Comparison of ENCODE assay signal across 16 mouse cellular contexts in genomic region chr14:20177494-20178123, GRCm38 (mm10). TPM values are rescaled to one million over a fixed set of nuclear protein-coding genes. Genes with fewer than 3 reads are reported as not detected.
A peak's percentile ranks its signal among the peaks of the same experiment; 100 is the strongest.
DNase-seq lines count a peak whose midpoint lies in the region; ATAC-seq and TF ChIP-seq lines count a peak whose summit lies in the region.
"Had no signal": no experiment of that assay in that cellular context is flagged by ENCODE, and none has a peak within 500 bp of the region (broad histone marks: within the 10 kb centered on the region; RNA-seq: fewer than 3 reads in every experiment).

No protein-coding gene starts in this region.

- H3K27me3 ChIP-seq in forebrain, embryonic 12.5 days, result no peaks in the 10 kb centered on the region
- no peaks in the 10 kb centered on the region; the same call in 1 of the 2 replicates for H3K27me3 ChIP-seq in forebrain, embryonic 10.5 days (ENCODE audit: poor library complexity, severe bottlenecking)
- H3K27me3 ChIP-seq in midbrain, embryonic 11.5 days (ENCODE audit: control insufficient read depth, insufficient read depth, low read length), result no peaks in the 10 kb centered on the region; the same call in 1 of the 2 replicates
- H3K27me3 ChIP-seq in midbrain, embryonic 14.5 days (ENCODE audit: control insufficient read depth, insufficient read depth, low read length), result no peaks in the 10 kb centered on the region; the same call in 1 of the 2 replicates
- H3K27me3 ChIP-seq in hindbrain, embryonic 16.5 days (replicated peaks; ENCODE audit: control insufficient read depth, insufficient read depth, low read length), result peaks cover 2% of the 10 kb centered on the region; the same call in 1 of the 2 replicates
- H3K27me3 ChIP-seq: stomach, embryonic 15.5 days had no signal

- no peak for DNase-seq in forebrain, embryonic 10.5 days (ENCODE audit: extremely low spot score, low spot score)
- peak; percentile 69 for DNase-seq in midbrain, embryonic 11.5 days (ENCODE audit: low spot score, missing footprints)
- no peak for DNase-seq in midbrain, embryonic 14.5 days
- peak; percentile 52 for DNase-seq in lung, adult 2 months
- DNase-seq in thymus, postnatal 36 days, result no peak
- no peak for DNase-seq in cerebellum, postnatal 4 days (ENCODE audit: low spot score in 2 of 2)
- DNase-seq: adrenal gland, postnatal 14 days; cerebellum, adult 2 months; heart, adult 2 months; layer of hippocampus, adult 9-11 months; right cerebral cortex, postnatal 25 days had no signal

- 69% methylated on average over 9 of the region's 9 CpGs for WGBS in forebrain, embryonic 12.5 days
- WGBS in forebrain, embryonic 10.5 days, result 76% methylated on average over 9 of the region's 9 CpGs
- 76% methylated on average over 9 of the region's 9 CpGs for WGBS in midbrain, embryonic 11.5 days
- 82% methylated on average over 9 of the region's 9 CpGs for WGBS in midbrain, embryonic 14.5 days
- 57% methylated on average over 9 of the region's 9 CpGs for WGBS in lung, adult 2 months
- 75% methylated on average over 9 of the region's 9 CpGs for WGBS in hindbrain, embryonic 16.5 days

- ATAC-seq in forebrain, embryonic 12.5 days (ENCODE audit: low FRiP score), result no peak
- no peak for ATAC-seq in midbrain, embryonic 11.5 days (ENCODE audit: low FRiP score)
- no peak for ATAC-seq in midbrain, embryonic 14.5 days (ENCODE audit: low FRiP score, low TSS enrichment)
- ATAC-seq in hindbrain, embryonic 16.5 days, result no peak

- no peaks in the 10 kb centered on the region for H3K36me3 ChIP-seq in forebrain, embryonic 12.5 days (replicated peaks)
- peaks cover 22% of the 10 kb centered on the region for H3K36me3 ChIP-seq in forebrain, embryonic 10.5 days (replicated peaks)
- no peaks in the 10 kb centered on the region for H3K36me3 ChIP-seq in midbrain, embryonic 11.5 days (ENCODE audit: control insufficient read depth, insufficient read depth, low read length)
- H3K36me3 ChIP-seq in midbrain, embryonic 14.5 days (ENCODE audit: control insufficient read depth, insufficient read depth, low read length), result no peaks in the 10 kb centered on the region
- H3K36me3 ChIP-seq in hindbrain, embryonic 16.5 days (ENCODE audit: control insufficient read depth, insufficient read depth, low read length), result no peaks in the 10 kb centered on the region
- H3K36me3 ChIP-seq: hindbrain, embryonic 12.5 days; stomach, embryonic 15.5 days had no signal

- no peak for TF ChIP-seq CTCF in lung, adult 2 months (IDR thresholded peaks at IDR 0.05; ENCODE audit: insufficient read depth, low read length)

- peak overlapping the region; percentile 92 for H3K4me2 ChIP-seq in forebrain, embryonic 12.5 days
- H3K4me2 ChIP-seq in midbrain, embryonic 11.5 days, result no peak overlapping the region
- H3K4me2 ChIP-seq in midbrain, embryonic 14.5 days (ENCODE audit: low read length), result no peak overlapping the region
- no peak overlapping the region for H3K4me2 ChIP-seq in hindbrain, embryonic 16.5 days (ENCODE audit: low read length)

- TF ChIP-seq POLR2A in lung, adult 2 months (IDR thresholded peaks at IDR 0.05; ENCODE audit: borderline replicate concordance, extremely low read depth, low read depth, low read length), result no peak

- H3K4me1 ChIP-seq in forebrain, embryonic 12.5 days, result peaks cover 46% of the 10 kb centered on the region
- H3K4me1 ChIP-seq in forebrain, embryonic 10.5 days, result peaks cover 64% of the 10 kb centered on the region
- peaks cover 32% of the 10 kb centered on the region for H3K4me1 ChIP-seq in midbrain, embryonic 11.5 days (ENCODE audit: control insufficient read depth, insufficient read depth, low read length)
- peaks cover 12% of the 10 kb centered on the region; the same call in 1 of the 2 replicates for H3K4me1 ChIP-seq in midbrain, embryonic 14.5 days (ENCODE audit: control insufficient read depth, insufficient read depth, low read length)
- H3K4me1 ChIP-seq in lung, adult 2 months (ENCODE audit: control insufficient read depth, insufficient read depth, low read length), result peaks cover 5% of the 10 kb centered on the region
- H3K4me1 ChIP-seq in hindbrain, embryonic 16.5 days (ENCODE audit: control insufficient read depth, insufficient read depth, low read depth, low read length), result peaks cover 11% of the 10 kb centered on the region

- no peaks in the 10 kb centered on the region for H3K9me3 ChIP-seq in forebrain, embryonic 12.5 days
- no peaks in the 10 kb centered on the region for H3K9me3 ChIP-seq in forebrain, embryonic 10.5 days
- H3K9me3 ChIP-seq in midbrain, embryonic 11.5 days (ENCODE audit: control insufficient read depth, low read length), result no peaks in the 10 kb centered on the region
- no peaks in the 10 kb centered on the region for H3K9me3 ChIP-seq in midbrain, embryonic 14.5 days (ENCODE audit: control insufficient read depth, low read length)
- no peaks in the 10 kb centered on the region for H3K9me3 ChIP-seq in hindbrain, embryonic 16.5 days (ENCODE audit: control insufficient read depth, low read length)
- H3K9me3 ChIP-seq: hindbrain, embryonic 12.5 days; stomach, embryonic 15.5 days had no signal

- H3K9ac ChIP-seq in forebrain, embryonic 12.5 days, result no peak overlapping the region
- H3K9ac ChIP-seq in midbrain, embryonic 11.5 days (ENCODE audit: low read length), result no peak overlapping the region
- no peak overlapping the region for H3K9ac ChIP-seq in midbrain, embryonic 14.5 days (replicated peaks; ENCODE audit: low read length)
- no peak overlapping the region for H3K9ac ChIP-seq in hindbrain, embryonic 16.5 days (ENCODE audit: low read depth, low read length)
- H3K9ac ChIP-seq: hindbrain, embryonic 12.5 days; liver, embryonic 14.5 days; stomach, embryonic 15.5 days had no signal

- H3K4me3 ChIP-seq in forebrain, embryonic 12.5 days (replicated peaks), result no peak overlapping the region
- no peak overlapping the region; the same call in 1 of the 2 replicates for H3K4me3 ChIP-seq in forebrain, embryonic 10.5 days
- no peak overlapping the region for H3K4me3 ChIP-seq in midbrain, embryonic 11.5 days (ENCODE audit: low read depth, low read length)
- H3K4me3 ChIP-seq in midbrain, embryonic 14.5 days (replicated peaks; ENCODE audit: low read depth, low read length), result no peak overlapping the region
- no peak overlapping the region for H3K4me3 ChIP-seq in lung, adult 2 months (replicated peaks; ENCODE audit: extremely low read depth, low read depth, low read length)
- H3K4me3 ChIP-seq in hindbrain, embryonic 16.5 days (ENCODE audit: low read length), result no peak overlapping the region
- H3K4me3 ChIP-seq: heart, adult 2 months; hindbrain, embryonic 12.5 days; stomach, embryonic 15.5 days had no signal

- H3K27ac ChIP-seq in forebrain, embryonic 12.5 days, result no peak overlapping the region
- H3K27ac ChIP-seq in forebrain, embryonic 10.5 days, result no peak overlapping the region
- no peak overlapping the region for H3K27ac ChIP-seq in midbrain, embryonic 11.5 days (ENCODE audit: low read depth, low read length)
- H3K27ac ChIP-seq in midbrain, embryonic 14.5 days (replicated peaks; ENCODE audit: low read depth, low read length), result no peak overlapping the region
- H3K27ac ChIP-seq in hindbrain, embryonic 16.5 days (ENCODE audit: low read depth, low read length), result no peak overlapping the region
- H3K27ac ChIP-seq: heart, adult 2 months; hindbrain, embryonic 12.5 days; liver, embryonic 14.5 days; stomach, embryonic 15.5 days had no signal

RNA-seq across cellular contexts. Expression of gene Kcnk5, which starts 4.0 kb away (rescaled TPM):
- 12.5 and 13.8 TPM in 2 replicates for polyA plus RNA-seq in forebrain, embryonic 12.5 days (2016; fragmentation: Nextera tagmentation; extraction: Ambion mirVana)
- polyA plus RNA-seq in forebrain, embryonic 10.5 days (2016; fragmentation: Nextera tagmentation; extraction: Ambion mirVana), result 16.1 and 16.8 TPM in 2 replicates
- polyA plus RNA-seq in midbrain, embryonic 11.5 days (2014; fragmentation: Nextera tagmentation; extraction: Ambion mirVana), result 4.5 and 6.6 TPM in 2 replicates
- polyA plus RNA-seq in midbrain, embryonic 14.5 days (2014; fragmentation: Nextera tagmentation; extraction: Ambion mirVana), result 0.43 and 0.88 TPM in 2 replicates
- 4.3 and 5.7 TPM in 2 replicates for polyA plus RNA-seq in lung, adult 2 months (2012; rRNA removed)
- polyA plus RNA-seq in hindbrain, embryonic 16.5 days (2015; fragmentation: Nextera tagmentation; extraction: Ambion mirVana), result 1.4 and 1.7 TPM in 2 replicates

RNA-seq across cellular contexts. Expression of gene Saysd1, which starts 39.3 kb away (rescaled TPM):
- 10.5 and 11.0 TPM in 2 replicates for polyA plus RNA-seq in forebrain, embryonic 12.5 days (2016; fragmentation: Nextera tagmentation; extraction: Ambion mirVana)
- polyA plus RNA-seq in forebrain, embryonic 10.5 days (2016; fragmentation: Nextera tagmentation; extraction: Ambion mirVana), result 10.9 and 11.9 TPM in 2 replicates
- polyA plus RNA-seq in midbrain, embryonic 11.5 days (2014; fragmentation: Nextera tagmentation; extraction: Ambion mirVana), result 11.3 and 12.6 TPM in 2 replicates
- polyA plus RNA-seq in midbrain, embryonic 14.5 days (2014; fragmentation: Nextera tagmentation; extraction: Ambion mirVana), result 13.7 and 15.1 TPM in 2 replicates
- polyA plus RNA-seq in lung, adult 2 months (2012; rRNA removed), result 9.9 and 11.9 TPM in 2 replicates
- polyA plus RNA-seq in hindbrain, embryonic 16.5 days (2015; fragmentation: Nextera tagmentation; extraction: Ambion mirVana), result 12.1 and 12.6 TPM in 2 replicates

Comparison
In these comparisons a context has a peak if more than half of its experiments do, and no peak if none do; other contexts are left out.
1. DNase-seq: peak in midbrain, embryonic 11.5 days (single experiment) and lung, adult 2 months (single experiment); none in forebrain, embryonic 10.5 days (single experiment), midbrain, embryonic 14.5 days (single experiment), thymus, postnatal 36 days (0 of 2) and cerebellum, postnatal 4 days (0 of 2).